Mouse (Mus musculus) layer of hippocampus, postnatal 25 days (tissue): ENCODE measurements at regions not wholly inside any gene's neighbourhood (a gene's known extent, or its start where the extent isn't known, plus 50 kb on each side); places are given as distances from the start of the nearest gene placed in this dataset.

ENCODE experiments used
- DNase-seq, 2 experiments: peaks; one replicate each; pipeline ENCODE4 v3.0.0; 2022; ENCODE audit warnings: mixed read lengths in 2 of 2, low spot score in 1 of 2; ENCODE audit errors: extremely low spot score in 1 of 2

DNA sequence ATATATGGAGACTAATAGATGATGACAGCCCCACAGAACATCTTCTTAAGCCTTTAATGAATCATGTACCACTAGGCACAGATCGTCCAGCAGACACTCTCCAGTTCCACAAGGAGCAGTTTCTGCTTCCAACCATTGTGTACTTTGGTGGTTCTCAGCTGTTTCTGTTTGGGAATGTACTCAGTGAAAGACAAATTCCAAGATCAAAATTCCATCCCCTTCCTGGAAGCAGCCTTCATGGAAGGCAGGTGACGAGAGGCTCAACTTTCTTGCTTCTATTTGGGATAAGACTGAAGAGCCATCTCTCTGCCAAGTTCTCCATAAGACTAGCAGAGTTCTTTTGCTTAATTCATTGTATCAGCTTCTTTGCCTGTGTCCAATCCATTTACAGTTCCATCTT lies 444.0 kb upstream of the Klf4 start:
- no peak for DNase-seq

DNA sequence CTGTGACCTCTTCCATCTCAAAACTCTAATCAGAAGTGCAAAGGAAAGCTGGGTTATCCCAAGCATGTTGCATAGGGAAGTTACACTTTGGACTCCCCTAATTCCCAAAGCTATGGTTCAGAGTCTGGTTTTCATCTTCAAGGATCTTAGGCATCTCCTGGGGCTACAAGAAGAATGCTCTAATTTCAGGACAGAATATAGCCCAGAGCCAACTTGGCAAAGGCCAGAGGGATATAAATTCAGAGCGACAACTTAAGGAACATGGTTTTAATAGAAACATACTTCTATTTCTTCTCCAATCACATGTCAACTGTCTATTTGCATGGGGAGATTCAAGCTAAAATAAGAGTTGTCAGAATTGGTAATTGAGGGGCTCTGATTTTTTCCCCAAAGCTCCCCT lies 441.4 kb upstream of the Klf4 start:
- no peak for DNase-seq

DNA sequence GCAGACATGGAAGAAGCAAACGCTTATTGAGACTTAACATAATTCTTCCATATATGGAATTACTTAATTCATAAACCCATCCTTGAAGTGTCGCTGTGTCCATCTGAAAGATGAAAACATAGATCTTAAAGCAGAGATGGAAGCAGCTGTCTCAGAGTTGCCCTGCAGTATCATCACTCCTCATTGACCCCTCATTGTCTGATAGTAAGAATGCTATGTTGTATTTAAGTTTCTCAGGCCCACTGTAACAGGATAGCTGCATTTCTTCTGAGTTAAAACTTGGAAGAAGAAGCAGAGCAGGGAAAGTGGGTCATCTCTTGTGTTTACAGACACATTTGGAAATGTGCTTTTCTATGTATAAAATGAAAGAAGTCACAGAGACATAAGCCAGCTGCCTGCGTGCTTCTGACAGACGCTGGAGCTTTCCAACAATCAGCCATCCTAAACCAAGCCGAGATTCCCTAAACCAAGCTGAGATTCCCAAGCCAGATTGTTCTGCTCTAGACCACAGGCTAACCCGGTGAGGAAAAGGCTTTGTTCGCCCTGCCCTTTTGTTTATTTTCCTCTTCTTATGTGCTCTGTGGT lies 440.1 kb upstream of the Klf4 start:
- no peak for DNase-seq

DNA sequence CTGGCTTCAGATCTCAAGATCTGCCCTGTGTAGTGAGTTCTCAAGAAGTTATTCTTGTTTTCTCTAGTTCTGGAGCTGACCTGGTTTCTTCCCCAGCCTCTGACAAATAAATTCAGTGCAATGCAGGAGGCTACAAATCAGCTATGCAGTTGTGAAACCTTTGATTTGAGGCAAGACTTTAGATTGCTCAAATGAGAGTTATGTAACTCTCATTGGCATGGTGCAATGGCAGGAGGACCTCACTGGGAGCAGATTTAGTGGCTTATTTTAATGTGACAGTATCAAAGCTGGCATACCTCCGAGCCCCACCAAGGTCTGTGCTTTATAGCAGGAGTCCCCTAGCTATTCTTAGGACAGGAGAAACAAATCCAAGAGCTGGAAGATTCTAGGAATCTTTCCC lies 427.8 kb upstream of the Klf4 start:
- no peak for DNase-seq

DNA sequence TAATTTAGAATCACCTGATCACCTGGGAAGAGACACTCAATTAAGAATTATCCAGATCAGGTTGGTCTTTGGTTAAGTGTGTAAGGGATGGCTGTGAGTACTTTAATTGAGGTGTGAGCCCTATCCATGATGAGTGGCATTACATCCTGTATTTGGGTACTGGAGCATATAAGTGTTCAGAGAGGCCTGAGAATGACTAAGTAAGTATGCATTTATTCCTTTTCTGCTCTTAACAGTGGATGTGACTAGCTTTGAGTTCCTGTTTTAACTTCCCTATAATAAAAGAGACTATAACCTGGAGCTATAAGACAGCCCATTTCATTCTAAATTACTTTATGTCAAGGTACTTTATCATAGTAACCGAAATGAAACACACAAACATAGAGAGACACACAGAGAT lies 421.4 kb upstream of the Klf4 start:
- no peak for DNase-seq

DNA sequence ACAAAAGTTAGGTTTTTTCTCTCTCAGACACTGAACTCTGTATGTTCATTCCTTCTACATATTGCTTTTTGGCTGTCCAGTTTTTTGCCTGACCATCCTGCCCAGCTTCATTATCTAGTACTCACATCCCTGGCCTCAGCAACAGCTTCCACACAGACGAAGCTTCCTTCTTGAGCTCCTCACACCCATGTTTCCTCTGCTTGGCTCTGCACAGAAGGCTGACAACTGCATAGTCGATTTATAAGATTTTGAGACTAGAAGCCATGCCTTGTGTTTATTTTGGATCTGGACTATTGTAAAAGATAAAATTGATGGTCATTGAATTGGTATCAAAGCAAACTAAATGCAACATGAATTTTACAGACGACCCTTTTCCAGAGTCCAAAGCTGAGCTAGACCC lies 420.0 kb upstream of the Klf4 start:
- no peak for DNase-seq

DNA sequence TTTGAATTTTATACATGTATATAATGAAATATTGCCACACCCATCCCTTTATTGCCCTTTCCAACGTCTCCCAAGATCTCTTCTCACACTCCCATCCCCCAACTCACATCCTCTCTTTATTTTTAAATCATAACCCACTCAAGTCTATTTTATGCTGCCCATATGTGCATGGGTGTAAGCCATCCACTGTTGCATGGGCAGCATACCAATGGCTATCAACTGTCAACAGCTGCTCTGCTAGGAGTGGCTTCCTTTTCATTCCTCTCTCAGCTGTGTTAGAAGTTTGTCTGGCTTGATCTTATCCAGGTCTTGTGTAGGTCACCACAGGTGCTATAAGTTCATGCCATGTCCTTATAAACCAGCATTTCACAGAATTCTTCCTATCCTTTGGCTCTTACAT lies 409.2 kb upstream of the Klf4 start:
- no peak for DNase-seq

DNA sequence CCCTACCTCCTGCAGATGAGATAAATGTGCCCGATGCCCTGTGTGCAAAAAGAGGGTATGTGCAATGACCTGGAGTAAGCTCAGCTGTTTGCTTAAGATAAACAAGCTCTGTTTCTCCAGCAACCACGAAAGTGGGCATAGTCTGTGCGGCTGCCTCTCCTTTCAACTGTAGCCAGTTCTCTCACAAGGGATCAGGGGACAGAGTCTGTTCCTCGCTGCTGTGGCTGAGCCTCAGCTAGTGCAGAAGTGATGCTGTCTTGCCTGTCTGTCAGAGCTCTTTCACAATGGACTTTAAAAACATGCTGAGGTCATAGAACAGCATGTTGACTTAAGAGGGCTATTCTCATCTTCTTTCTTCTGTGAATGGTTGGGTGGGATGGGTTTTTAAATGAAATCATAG lies 406.1 kb upstream of the Klf4 start:
- DNase-seq, result no peak

DNA sequence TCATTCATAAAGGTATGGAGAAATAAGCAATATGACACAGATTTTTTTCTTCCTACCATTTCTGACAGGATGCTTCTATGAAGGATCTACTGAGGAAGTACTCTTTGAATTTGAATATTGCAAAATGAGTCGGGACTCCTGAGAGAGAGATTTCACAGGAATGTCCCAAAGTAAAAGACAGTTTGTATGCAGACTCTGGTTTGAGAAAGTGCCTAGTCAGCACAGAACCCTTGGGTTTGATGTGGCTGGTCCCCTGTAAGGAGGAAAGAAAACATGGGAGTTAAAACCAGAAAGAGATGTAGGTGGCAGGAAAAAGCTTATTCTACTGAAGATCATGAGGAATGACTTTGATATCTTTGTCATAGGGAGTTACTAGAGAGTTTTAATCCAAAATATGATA lies 405.6 kb upstream of the Klf4 start:
- DNase-seq, result no peak

DNA sequence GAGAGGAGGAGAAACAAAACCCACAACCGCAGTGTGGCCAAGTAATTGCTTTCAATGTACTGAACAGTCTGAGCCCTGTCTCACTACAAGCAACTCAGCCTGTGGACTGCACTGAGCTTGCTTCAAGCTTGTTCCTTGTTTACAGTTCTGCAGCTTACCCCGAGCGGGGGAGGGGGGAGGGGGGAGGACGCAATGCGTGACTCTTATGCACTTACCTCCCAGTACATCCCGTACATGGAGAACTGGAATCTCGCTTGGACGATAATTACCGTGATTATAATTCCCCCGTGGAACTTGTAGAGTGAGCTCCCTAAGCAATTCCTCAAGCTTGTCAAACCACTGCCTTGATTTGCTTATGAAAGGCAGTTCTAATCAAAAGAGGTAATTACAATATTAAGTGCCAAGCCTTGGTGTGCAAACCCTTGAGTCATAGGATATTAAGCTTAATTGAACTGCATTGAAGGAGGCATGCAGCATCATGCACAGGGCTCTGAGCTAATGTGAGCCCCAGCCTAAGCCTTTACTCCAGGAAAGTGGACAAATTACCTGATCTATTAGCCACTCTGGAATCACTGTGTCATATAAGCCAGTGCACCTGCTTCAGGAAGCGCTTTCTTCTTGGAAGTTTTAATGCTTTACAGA lies 397.0 kb upstream of the Klf4 start:
- DNase-seq, result peak; percentile 11 to 15

DNA sequence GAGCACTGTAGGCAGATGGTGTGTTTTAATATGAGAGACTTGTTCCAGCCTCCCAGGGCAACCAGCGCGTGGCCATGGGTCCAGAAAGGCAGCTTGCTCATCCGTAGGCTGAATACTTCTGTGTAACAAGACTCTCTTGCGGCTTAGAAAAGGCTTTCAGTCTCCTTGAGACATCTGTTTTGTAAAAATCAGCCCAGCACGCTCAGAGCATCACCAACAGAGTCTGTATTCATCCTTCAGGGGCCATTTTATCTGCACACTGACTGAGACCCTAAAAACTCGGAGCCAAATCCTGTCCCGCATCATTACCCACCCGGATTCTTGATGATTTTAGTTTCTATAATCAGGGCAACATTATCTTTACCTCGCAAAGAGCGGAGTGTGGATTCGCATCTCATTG lies 396.4 kb upstream of the Klf4 start:
- DNase-seq, result peak in 1 of 2 experiments; percentile 6

DNA sequence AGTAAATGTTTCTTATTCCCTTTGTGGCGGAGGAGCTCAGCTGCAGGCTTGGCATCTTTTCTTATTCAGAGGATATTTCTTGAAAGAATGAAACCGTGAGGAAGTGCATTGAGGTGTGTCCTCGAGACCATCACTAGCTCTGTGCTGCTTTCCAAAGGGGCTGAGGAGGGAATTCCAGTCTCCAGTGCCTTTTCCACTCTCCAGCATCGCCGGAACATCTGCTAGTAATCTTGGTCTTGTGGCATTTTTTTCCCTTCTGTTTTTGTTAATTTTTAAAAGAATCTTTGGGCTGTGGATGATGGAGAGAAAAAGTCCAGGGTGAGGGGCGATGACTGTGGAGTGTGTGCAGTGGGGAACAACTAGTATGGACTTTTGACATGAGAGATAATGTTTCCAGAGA lies 395.9 kb upstream of the Klf4 start:
- DNase-seq, result no peak

DNA sequence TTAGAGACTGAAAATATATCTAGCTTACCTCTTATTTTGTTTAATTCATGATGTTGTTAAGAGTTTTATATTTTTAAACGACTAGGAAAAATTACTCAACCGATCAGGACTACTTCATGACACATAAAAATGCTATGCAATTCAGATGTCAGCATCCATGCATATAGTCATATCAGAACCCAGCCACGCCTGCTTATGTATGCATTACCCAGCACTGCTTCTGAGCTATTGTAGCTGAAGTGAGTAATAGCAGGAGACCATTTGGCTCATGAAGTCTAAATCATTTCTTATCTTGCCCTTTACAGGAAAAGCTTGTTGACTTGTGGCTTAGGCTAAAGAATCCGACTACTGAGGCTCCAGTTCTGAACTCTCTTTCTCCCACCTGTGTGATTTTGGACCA lies 395.1 kb upstream of the Klf4 start:
- DNase-seq, result no peak

DNA sequence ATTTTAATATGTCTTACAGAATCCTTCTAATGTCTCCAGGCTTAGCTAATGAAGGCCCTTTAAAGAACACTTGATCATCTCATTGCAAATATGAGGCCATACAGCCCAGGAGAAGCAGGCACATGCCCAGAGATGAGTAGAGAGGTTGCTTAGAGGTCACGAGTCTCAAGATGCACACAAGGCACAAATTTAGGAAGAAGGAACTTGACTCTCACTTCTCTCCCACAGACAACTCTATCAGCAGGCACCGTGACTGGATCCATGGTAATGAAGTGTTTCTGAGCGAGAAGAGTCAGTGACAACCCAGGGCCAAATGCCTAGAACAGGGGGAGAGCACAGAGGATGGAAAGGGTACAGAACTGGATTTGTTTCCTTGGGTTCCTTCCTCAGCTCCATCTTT lies 392.7 kb upstream of the Klf4 start:
- DNase-seq, result no peak

DNA sequence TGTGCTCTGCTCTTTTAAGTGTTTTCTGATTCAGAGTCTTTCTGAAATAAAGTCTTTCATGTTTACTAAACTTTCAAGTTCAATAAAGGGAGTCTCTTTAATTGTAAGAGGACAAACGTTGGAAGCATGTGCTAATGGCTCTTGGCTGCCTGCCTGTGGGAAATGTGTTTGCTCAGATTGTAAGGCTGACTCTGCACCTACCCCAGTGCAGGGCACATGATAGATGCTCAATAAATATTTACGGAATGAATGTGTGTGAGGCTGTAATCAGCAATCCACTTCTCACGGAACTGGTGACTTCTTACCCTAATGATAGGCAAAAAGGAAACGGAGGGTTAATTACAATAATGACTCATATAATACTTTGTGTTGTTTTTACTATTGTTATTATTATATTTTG lies 389.0 kb upstream of the Klf4 start:
- DNase-seq, result no peak

DNA sequence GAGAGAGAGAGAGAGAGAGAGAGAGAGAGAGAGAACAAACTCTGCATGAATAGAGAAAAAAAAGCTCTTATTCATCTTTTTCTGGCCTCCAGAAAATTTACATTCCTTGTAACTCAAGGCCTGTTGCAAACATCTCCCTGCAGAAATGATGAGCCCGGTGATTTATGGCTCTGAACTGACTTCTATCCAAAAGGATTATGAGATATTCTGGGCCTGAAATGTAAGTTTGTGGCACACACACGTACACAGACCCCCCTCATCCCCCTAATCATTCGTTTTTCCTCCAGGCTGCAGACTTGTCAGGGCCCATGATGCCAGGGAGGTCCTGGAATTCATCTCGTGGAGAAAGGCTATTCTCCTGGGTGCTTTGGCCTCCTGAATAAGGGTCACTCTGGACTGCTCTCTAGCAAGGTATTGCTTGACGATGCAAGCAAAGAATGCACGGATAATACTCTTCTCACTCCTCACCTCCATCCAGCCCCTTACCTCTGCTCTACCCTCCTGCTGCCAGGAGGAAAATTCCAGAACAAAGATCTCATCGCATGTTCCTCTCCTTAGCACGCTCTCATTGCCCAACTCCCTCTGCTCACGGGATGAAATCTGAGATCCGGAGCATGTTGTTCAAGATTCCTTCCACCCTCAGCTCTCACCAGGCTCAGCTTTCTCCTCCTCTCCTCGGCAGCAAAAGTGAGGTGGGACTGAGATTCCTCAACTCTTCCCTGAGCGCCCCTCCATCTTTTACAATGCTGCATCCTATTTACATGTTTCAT lies 362.0 kb upstream of the Klf4 start:
- DNase-seq, result no peak

DNA sequence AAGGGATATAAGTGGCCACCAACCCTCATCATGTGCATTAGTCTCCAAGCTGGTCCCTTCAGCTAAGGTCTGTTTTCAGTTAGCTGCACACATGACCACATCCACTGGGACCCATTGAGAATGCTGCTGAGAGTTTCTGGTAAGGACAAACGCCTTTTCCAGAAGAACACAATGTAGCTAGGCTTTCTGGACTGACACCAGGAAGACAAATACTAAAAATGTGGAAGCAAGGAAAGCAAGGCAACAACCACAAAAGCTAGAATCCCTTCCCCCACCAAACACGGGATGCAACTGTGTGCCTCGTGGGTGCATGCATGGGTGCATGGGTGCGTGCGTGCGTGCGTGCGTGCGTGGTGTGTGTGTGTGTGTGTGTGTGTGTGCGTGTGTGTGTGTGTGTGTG lies 359.4 kb upstream of the Klf4 start:
- no peak for DNase-seq

DNA sequence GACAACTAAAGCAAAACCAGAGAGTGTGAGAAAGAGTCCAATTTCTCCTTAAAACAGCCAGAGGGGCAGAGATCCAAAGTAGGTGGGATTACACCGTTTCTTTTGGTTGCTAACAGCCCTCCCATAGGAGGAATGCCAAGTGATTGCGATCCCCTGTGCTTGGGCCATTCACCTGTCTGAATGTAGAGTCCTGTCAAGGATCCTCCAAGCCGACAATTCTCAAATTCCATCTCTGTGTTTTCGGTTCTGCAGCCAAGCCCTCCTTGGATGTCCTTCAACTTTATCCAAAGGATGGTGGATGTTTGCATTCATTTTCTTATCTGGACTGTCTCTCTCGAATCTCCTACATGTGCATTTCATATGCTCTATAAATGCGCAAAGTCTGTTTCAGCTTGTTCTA lies 355.3 kb upstream of the Klf4 start:
- no peak for DNase-seq

DNA sequence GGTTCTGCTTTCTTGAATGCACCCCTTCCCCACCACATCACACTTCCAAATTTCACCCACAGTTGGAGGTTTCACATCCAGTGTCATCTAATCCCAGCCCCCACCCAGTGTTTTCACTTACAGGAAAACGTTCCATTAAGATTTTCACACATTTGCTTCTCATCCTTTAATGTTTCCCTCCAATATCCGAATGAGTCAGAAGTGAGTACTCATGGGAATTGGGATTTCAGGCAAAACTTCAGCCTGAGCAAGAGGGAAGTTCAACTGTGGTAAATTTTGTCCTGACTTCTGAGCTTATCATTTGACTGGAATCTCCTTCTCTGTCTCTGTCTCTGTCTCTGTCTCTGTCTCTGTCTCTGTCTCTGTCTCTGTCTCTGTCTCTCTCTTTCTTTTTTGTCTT lies 350.3 kb upstream of the Klf4 start:
- DNase-seq, result no peak

DNA sequence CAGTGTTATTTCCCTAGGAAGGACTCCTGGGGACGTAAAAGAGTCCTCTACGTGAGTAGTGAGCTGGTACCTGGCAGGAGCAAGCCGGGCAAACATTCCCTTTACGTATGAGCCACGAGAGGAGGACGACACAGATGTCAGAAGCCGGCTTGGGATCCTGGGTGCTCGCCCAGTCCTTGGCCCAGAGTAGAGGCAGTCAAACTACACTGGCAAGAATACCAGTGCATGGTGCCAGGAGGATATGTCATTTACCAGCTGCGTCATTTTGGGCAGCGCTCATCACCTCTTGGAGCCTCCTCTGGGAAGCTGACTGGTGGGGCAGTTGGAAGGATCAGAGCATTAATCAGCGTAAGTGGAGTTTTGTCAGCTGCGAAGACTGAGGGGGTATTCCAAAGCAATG lies 343.0 kb upstream of the Klf4 start:
- DNase-seq, result peak; percentile 5 to 8

DNA sequence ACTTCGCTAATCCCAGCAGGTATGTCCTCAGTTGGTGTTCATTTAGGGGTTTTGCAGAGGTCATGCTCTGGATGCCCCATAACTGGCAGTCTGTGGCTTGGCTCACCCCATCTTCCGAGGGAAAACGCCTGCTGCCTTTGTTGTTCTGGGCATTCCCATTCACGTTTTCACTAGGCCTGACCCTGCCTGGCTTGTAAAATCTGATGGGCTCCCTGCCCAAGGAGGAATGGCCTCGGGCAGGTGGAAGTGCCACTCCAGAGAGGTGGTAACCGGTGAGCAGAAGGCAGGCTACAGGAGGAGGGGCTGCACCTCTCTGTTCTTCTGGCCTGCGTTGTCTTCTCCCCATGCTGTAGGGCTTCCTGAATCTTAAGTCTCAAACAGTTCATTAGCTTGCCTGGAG lies 342.6 kb upstream of the Klf4 start:
- no peak for DNase-seq

DNA sequence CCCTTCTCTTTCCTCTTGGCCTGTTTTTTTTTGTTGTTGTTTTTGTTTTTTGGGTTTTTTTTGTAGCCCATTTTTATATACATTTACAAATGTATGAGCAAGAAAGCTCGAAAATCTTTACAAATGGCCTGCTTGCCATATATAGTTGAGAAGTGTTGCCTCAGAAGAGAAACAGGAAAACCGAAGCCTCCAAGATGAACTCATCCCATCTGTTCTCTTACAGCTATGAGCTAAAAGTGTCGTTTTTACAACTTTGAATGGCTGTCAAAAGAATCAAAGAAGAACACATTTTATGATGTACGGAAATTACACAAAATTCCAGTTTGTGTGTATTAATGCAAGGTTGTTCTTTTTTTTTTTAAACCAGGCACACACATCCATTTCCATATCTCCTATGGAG lies 342.0 kb upstream of the Klf4 start:
- DNase-seq, result no peak
